23 mouse cellular contexts compared by ENCODE assay signal in genomic region chr2:33437184-33437583, GRCm38 (mm10). TPM values are rescaled to one million over a fixed set of nuclear protein-coding genes. Genes with fewer than 3 reads are reported as not detected.
DNase-seq lines count a peak whose midpoint lies in the region; ATAC-seq and TF ChIP-seq lines count a peak whose summit lies in the region.
"Had no signal": no experiment of that assay in that cellular context is flagged by ENCODE, and none has a peak within 500 bp of the region (broad histone marks: within the 10 kb centered on the region; RNA-seq: fewer than 3 reads in every experiment).

No protein-coding gene starts in this region.

- no peaks in the 10 kb centered on the region for H3K27me3 ChIP-seq in lung, postnatal 0 days (replicated peaks; ENCODE audit: insufficient read depth, low read length)

- TF ChIP-seq EP300 in lung, postnatal 0 days (IDR thresholded peaks at IDR 0.05): no peak

- H3K27ac ChIP-seq in gastrocnemius, adult 2 months: no peak overlapping the region
- peak overlapping the region; percentile 66; the same call in 1 of the 2 replicates for H3K27ac ChIP-seq in lung, postnatal 0 days (ENCODE audit: low read length)
- H3K27ac ChIP-seq in ES-E14 (ENCODE audit: insufficient read depth, low read depth, low read length, poor library complexity, severe bottlenecking): peak overlapping the region; percentile 50; the same call in 1 of the 2 replicates
- H3K27ac ChIP-seq: hindbrain, postnatal 0 days; limb, embryonic 15.5 days; liver, embryonic 14.5 days; stomach, postnatal 0 days had no signal

- 53% methylated on average over 11 of the region's 11 CpGs for WGBS in lung, postnatal 0 days

- TF ChIP-seq CTCF in gastrocnemius, adult 2 months (IDR thresholded peaks at IDR 0.05): no peak
- no peak for TF ChIP-seq CTCF in lung, postnatal 0 days (IDR thresholded peaks at IDR 0.05)

- H3K9me3 ChIP-seq in lung, postnatal 0 days (ENCODE audit: low read length): no peaks in the 10 kb centered on the region
- no peaks in the 10 kb centered on the region for H3K9me3 ChIP-seq in ES-E14 (ENCODE audit: control insufficient read depth, insufficient read depth, low read depth, low read length)
- H3K9me3 ChIP-seq: heart, embryonic 10.5 days; limb, embryonic 15.5 days; megakaryocyte, embryonic 14.5 days had no signal

- peak; percentile 13 for DNase-seq in gastrocnemius, adult 2 months
- no peak for DNase-seq in gastrocnemius, postnatal 10 days
- no peak for DNase-seq in lung, postnatal 0 days (ENCODE audit: low spot score)
- DNase-seq in lung, postnatal 4 days: no peak
- no peak for DNase-seq in ES-E14 (ENCODE audit: low read depth, low spot score)
- DNase-seq in embryo, embryonic 9.5 days (ENCODE audit: extremely low spot score): peak; percentile 12
- no peak for DNase-seq in spleen, postnatal 14 days (ENCODE audit: low spot score in 2 of 2)
- DNase-seq: adrenal gland, postnatal 14 days; cerebellum, adult 9-10 months; forebrain, postnatal 0 days; kidney, adult 9 months; kidney, postnatal 14 days; layer of hippocampus, postnatal 36 days; lung, embryonic 14.5 days; thymus, adult 2 months had no signal

- no peak overlapping the region for H3K9ac ChIP-seq in lung, postnatal 0 days (replicated peaks; ENCODE audit: low read depth)
- H3K9ac ChIP-seq in ES-E14 (ENCODE audit: insufficient read depth, low read depth, low read length, poor library complexity, severe bottlenecking): peak overlapping the region; percentile 7; the same call in 1 of the 2 replicates
- H3K9ac ChIP-seq: forebrain, postnatal 0 days; limb, embryonic 15.5 days; liver, embryonic 14.5 days; lung, embryonic 14.5 days had no signal

- intact Hi-C loops in gastrocnemius, adult 2 months (cut with DNase I): no loop called here

- no peaks in the 10 kb centered on the region for H3K36me3 ChIP-seq in lung, postnatal 0 days (ENCODE audit: insufficient read depth, low read length)
- no peaks in the 10 kb centered on the region for H3K36me3 ChIP-seq in ES-E14 (ENCODE audit: control insufficient read depth, insufficient read depth, low read length, poor library complexity, severe bottlenecking)
- H3K36me3 ChIP-seq: heart, embryonic 10.5 days; limb, embryonic 15.5 days had no signal

- no peak overlapping the region for H3K4me2 ChIP-seq in lung, postnatal 0 days (replicated peaks; ENCODE audit: low read depth, low read length)
- H3K4me2 ChIP-seq: limb, embryonic 15.5 days had no signal

- peaks cover 3% of the 10 kb centered on the region; the same call in 1 of the 2 replicates for H3K4me1 ChIP-seq in lung, postnatal 0 days (ENCODE audit: insufficient read depth, low read depth, low read length)
- H3K4me1 ChIP-seq in ES-E14 (ENCODE audit: control insufficient read depth in 2 of 2, insufficient read depth in 2 of 2, low read length in 2 of 2, poor library complexity in 1 of 2): peaks cover 11 to 35% of the 10 kb centered on the region in 2 experiments

- no peak for ATAC-seq in lung, postnatal 0 days
- ATAC-seq in cerebellum, adult (ENCODE audit: insufficient number of reproducible peaks, low FRiP score, low TSS enrichment): no peak
- ATAC-seq: forebrain, postnatal 0 days; hindbrain, postnatal 0 days; intestine, embryonic 16.5 days had no signal

- in situ Hi-C loops in ES-E14 (cut with MboI; ENCODE audit: low sequenced_read_pairs in 2 of 2, unreplicated experiment in 2 of 2): no loop called here

- no peak overlapping the region for H3K4me3 ChIP-seq in gastrocnemius, adult 2 months
- H3K4me3 ChIP-seq in lung, postnatal 0 days (ENCODE audit: low read depth, low read length): no peak overlapping the region
- H3K4me3 ChIP-seq in ES-E14 (ENCODE audit: insufficient read depth in 1 of 2, low read depth in 1 of 2, low read length in 2 of 2, poor library complexity in 1 of 2, severe bottlenecking in 1 of 2): no peak overlapping the region
- H3K4me3 ChIP-seq: limb, embryonic 15.5 days; megakaryocyte, embryonic 14.5 days had no signal

TF ChIP-seq in ES-E14, 5 proteins besides CTCF, POLR2A, EP300 and RAD21:
- TF ChIP-seq ZNF384 (IDR thresholded peaks at IDR 0.05; ENCODE audit: low read depth, low read length) (no peak), ZC3H11A (IDR thresholded peaks at IDR 0.05; ENCODE audit: borderline replicate concordance, low read depth, low read length) (no peak), HCFC1 (IDR thresholded peaks at IDR 0.05; ENCODE audit: borderline replicate concordance, insufficient read depth, low read length) (no peak), CHD2 (IDR thresholded peaks at IDR 0.05; ENCODE audit: low read depth, low read length) (no peak), MAFK (IDR thresholded peaks at IDR 0.05; ENCODE audit: insufficient read depth, low read depth, low read length) (no peak)

RNA-seq across cellular contexts. Expression of gene Zbtb34, which starts 6.1 kb away (rescaled TPM):
- total RNA-seq in gastrocnemius, adult 2 months (2021): 1 to 10 TPM; 3.0 to 3.4 TPM
- 10 to 100 TPM; 10.4 to 13.6 TPM for total RNA-seq in gastrocnemius, postnatal 10 days (2021)
- polyA plus RNA-seq in lung, postnatal 0 days (2015; fragmentation: Nextera tagmentation; extraction: Ambion mirVana): 4.5 and 4.9 TPM in 2 replicates
- 13.4 and 16.5 TPM in 2 replicates for total RNA-seq in ES-E14 (2012; rRNA removed)

RNA-seq across cellular contexts. Expression of gene Zbtb43, which starts 31.2 kb away (rescaled TPM):
- 10 to 100 TPM; 13.6 to 14.3 TPM for total RNA-seq in gastrocnemius, adult 2 months (2021)
- 10 to 100 TPM; 16.8 to 21.0 TPM for total RNA-seq in gastrocnemius, postnatal 10 days (2021)
- polyA plus RNA-seq in lung, postnatal 0 days (2015; fragmentation: Nextera tagmentation; extraction: Ambion mirVana): 11.4 and 12.0 TPM in 2 replicates
- total RNA-seq in ES-E14 (2012; rRNA removed): 31.3 and 32.0 TPM in 2 replicates

Comparison
In these comparisons a context has a peak if more than half of its experiments do, and no peak if none do; other contexts are left out.
1. DNase-seq: peak in gastrocnemius, adult 2 months (single experiment) and embryo, embryonic 9.5 days (single experiment); none in gastrocnemius, postnatal 10 days (single experiment), lung, postnatal 0 days (single experiment), lung, postnatal 4 days (0 of 2), ES-E14 (single experiment) and spleen, postnatal 14 days (0 of 2).